Mouse (Mus musculus) kidney, embryonic 14.5 days (tissue): Measurements from ENCODE around the gene Taar7e. TPM values are rescaled to one million over a fixed set of nuclear protein-coding genes. Genes with fewer than 3 reads are reported as not detected.

ENCODE experiments used
- ATAC-seq: fragments of 200-750 bp; cut with Nextera tagmentation; 2 replicates; pipeline ENCODE4 v1.8.0; 2017; ENCODE audit warnings: moderate number of reproducible peaks, mild to moderate bottlenecking, moderate TSS enrichment, moderate library complexity; ENCODE audit not compliant: low FRiP score, low TSS enrichment
- H3K27ac ChIP-seq: fragments of 300-500 bp; sonication (generic); 2 replicates; pipeline ENCODE4 v1.5.1; 2014; ENCODE audit warnings: low read depth, mild to moderate bottlenecking, low read length, moderate library complexity, mixed read lengths
- H3K27me3 ChIP-seq: fragments of 300-500 bp; sonication (generic); 2 replicates; pipeline ENCODE4 v1.6.1; 2014; ENCODE audit warnings: mild to moderate bottlenecking, low read length; ENCODE audit not compliant: control insufficient read depth, insufficient read depth
- H3K36me3 ChIP-seq: fragments of 300-500 bp; sonication (generic); 2 replicates; pipeline ENCODE4 v1.6.1; 2014; ENCODE audit warnings: low read length, mixed read lengths; ENCODE audit not compliant: control insufficient read depth, insufficient read depth
- H3K4me1 ChIP-seq: fragments of 300-500 bp; sonication (generic); 2 replicates; pipeline ENCODE4 v1.6.1; 2014; ENCODE audit warnings: low read length, mixed read lengths; ENCODE audit not compliant: control insufficient read depth, insufficient read depth
- H3K4me2 ChIP-seq: fragments of 300-500 bp; sonication (generic); replicated peaks from 2 replicates; pipeline ENCODE4 v1.6.1; 2014; ENCODE audit warnings: low read depth, mild to moderate bottlenecking, low read length
- H3K4me3 ChIP-seq: fragments of 300-500 bp; sonication (generic); 2 replicates; pipeline ENCODE4 v1.5.1; 2014; ENCODE audit warnings: mild to moderate bottlenecking, low read length
- H3K9ac ChIP-seq: fragments of 300-500 bp; sonication (generic); 2 replicates; pipeline ENCODE4 v1.6.1; 2014; ENCODE audit warnings: low read depth, mild to moderate bottlenecking, low read length, moderate library complexity
- H3K9me3 ChIP-seq: fragments of 300-500 bp; sonication (generic); 2 replicates; pipeline ENCODE4 v1.6.1; 2016; ENCODE audit warnings: low read length; ENCODE audit not compliant: control insufficient read depth
- WGBS: fragments of 180-500 bp; shearing (Covaris S2); extraction: QIAGEN DNeasy Blood & Tissue Kit; methylation state at CpG from one replicate; pipeline ENCODE4 v1.1.7; 2014; 5-methylcytosine and 5-hydroxymethylcytosine counted together
- polyA plus RNA-seq: library from polyadenylated mRNA; unstranded; fragments of >200 nt; fragmentation: Nextera tagmentation; extraction: Ambion mirVana; gene quantifications from 2 replicates; pipeline ENCODE4 v1.2.1, GENCODE M21; 2014

Gene Taar7e
- polyA plus RNA-seq, result not detected in 2 replicates

DNA sequence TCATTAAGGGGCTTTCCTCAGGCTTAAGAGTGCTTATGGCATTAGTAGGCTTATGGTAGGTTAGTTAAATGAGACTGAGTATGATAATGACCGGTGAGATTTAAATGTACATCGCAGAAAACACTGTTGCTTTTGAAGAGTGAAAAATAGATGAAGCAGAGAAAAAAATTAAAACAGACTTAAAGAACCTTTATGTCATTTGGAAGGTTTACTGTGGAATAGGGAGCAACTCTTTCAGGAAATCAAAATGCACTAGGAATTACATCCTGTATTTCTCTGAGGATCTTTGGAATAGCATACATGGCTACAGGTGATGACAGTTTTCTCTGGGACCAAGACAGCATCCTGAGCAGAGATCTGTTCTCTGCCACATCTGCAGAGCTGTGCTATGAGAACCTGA is at the start of gene Taar7e:
Gene Taar7e (plus strand): TSS at position 301 of the 400 bp plus-strand sequence.
- no peak for ATAC-seq
- H3K27ac ChIP-seq, result no peak within 1 kb of the TSS
- H3K9ac ChIP-seq, result no peak within 1 kb of the TSS
- no peaks in the 10 kb centered on the region for H3K27me3 ChIP-seq
- H3K4me3 ChIP-seq, result no peak within 1 kb of the TSS
- WGBS, result 92% methylated on average over 2 of the region's 2 CpGs
- H3K36me3 ChIP-seq, result no peaks in the 10 kb centered on the region
- no peaks in the 10 kb centered on the region for H3K9me3 ChIP-seq
- H3K4me1 ChIP-seq, result no peaks in the 10 kb centered on the region
- no peak within 1 kb of the TSS for H3K4me2 ChIP-seq

DNA sequence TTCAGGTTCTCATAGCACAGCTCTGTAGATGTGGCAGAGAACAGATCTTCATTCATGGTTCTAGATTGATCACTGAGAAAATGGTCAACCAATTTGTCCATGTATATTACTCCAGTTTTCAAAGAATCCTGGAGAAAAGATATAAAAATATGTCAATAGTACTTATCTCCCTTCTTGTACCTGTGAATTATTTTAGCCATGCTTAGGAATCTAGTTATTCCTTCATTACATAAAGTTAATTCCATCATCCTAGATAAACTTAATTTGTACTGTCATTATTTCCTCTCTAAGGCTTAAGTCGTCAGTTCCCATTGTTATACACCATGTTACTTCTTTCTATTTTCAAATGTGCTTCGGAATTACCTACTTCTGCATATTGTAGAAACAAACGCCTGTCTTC is 44.0 kb upstream of the Taar7e start, which contains the start of gene Taar7a:
Gene Taar7a (minus strand): TSS at position 101 of the 400 bp plus-strand sequence.
- Histone ChIP-seq H3K4me2 (no peak within 1 kb of the TSS), H3K27ac (no peak within 1 kb of the TSS), H3K9me3 (no peaks in the 10 kb centered on the region), H3K4me3 (no peak within 1 kb of the TSS), H3K4me1 (no peaks in the 10 kb centered on the region), H3K36me3 (no peaks in the 10 kb centered on the region), H3K27me3 (no peaks in the 10 kb centered on the region), H3K9ac (no peak within 1 kb of the TSS)
- no peak for ATAC-seq
- WGBS, result 84% methylated on average over 3 of the region's 3 CpGs

DNA sequence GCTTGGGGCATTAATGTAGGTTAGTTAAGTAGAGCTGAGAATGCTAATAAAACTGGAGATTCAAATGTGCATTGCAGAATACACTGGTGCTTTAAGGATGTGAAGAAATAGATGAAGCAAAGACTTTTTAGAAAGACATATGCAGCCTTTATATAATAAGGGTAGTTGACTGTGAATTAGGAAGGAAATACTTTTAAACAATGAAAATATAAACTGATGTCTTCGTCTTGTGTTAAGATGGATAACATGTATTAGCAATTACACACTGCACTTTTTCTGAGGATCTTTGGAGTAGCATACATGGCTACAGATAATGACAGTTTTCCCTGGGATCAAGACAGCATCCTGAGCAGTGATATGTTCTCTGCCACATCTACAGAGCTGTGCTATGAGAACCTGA is 37.8 kb upstream of the Taar7e start, which contains the start of gene Taar7b:
Gene Taar7b (plus strand): TSS at position 301 of the 400 bp plus-strand sequence.
- Histone ChIP-seq H3K9ac (no peak within 1 kb of the TSS), H3K4me3 (no peak within 1 kb of the TSS), H3K36me3 (no peaks in the 10 kb centered on the region), H3K27ac (no peak within 1 kb of the TSS), H3K4me2 (no peak within 1 kb of the TSS), H3K9me3 (no peaks in the 10 kb centered on the region), H3K27me3 (no peaks in the 10 kb centered on the region), H3K4me1 (no peaks in the 10 kb centered on the region)
- WGBS, result 93% methylated on average over 1 of the region's 1 CpGs
- ATAC-seq, result no peak

DNA sequence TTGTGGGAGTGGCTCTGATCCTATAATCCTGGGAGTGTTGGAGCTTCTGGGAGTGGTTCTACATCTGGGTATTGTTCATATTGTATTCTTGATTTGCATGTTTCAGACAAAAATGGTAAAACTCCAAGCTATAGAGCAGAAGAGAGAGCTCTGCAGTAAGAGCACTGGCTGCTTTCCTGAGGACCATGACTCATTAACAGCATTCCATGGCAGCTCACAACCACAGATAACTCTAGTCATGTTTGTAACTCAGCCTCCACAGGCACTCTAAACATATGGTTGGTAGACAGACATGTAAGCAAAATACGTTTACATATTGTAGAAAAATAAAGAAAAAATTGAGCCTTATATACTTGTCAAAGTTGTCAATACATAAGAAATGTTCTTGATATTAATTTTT is 31.0 kb upstream of the Taar7e start:
- WGBS, result 86% methylated on average over 1 of the region's 1 CpGs
- Histone ChIP-seq H3K4me2 (no peak overlapping the region), H3K9ac (no peak overlapping the region), H3K27me3 (no peaks in the 10 kb centered on the region), H3K4me1 (no peaks in the 10 kb centered on the region), H3K9me3 (no peaks in the 10 kb centered on the region), H3K36me3 (no peaks in the 10 kb centered on the region), H3K4me3 (no peak overlapping the region), H3K27ac (no peak overlapping the region)
- no peak for ATAC-seq

DNA sequence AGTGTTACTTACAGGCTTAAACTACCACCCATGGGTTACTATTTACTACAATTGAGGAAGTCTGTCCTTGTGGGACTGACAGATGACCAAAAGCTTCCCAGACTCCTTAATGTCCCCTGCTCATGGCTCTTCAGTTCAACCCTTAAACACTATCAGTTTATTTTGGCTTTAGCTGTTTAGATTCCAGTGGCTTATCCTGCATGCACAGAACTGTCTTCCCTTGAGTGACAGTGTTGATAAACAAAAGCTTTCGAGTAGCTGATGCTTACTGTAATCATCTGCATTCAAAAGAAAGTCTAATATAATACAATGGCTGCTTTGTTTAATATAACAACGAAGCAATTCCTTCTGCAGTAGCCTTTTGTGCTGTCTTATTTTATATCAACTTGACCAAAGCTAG is 30.4 kb upstream of the Taar7e start:
- H3K4me2 ChIP-seq, result no peak overlapping the region
- no peak overlapping the region for H3K4me3 ChIP-seq
- no peak overlapping the region for H3K27ac ChIP-seq
- H3K4me1 ChIP-seq, result no peaks in the 10 kb centered on the region
- no peaks in the 10 kb centered on the region for H3K9me3 ChIP-seq
- H3K27me3 ChIP-seq, result no peaks in the 10 kb centered on the region
- no peak overlapping the region for H3K9ac ChIP-seq
- ATAC-seq, result no peak
- WGBS, result 66% methylated on average over 2 of the region's 2 CpGs
- H3K36me3 ChIP-seq, result no peaks in the 10 kb centered on the region

DNA sequence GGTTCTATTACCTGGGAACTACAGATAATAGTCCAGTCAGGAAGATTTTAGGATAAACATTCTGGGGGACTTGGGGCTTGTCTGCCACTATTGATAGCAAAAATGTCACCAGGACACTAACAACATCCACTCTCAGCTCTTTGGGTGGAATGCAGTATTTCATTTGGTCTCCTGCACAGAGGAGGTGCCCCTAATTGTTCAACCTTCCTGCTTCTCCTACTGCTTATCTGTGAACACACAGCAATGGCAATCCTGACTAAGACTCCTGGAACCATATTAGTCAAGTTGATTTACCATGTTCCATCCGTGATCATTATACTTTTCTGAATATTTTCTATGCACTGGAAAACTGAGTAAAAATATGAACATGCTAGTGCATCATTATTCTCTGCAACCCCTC is 29.3 kb upstream of the Taar7e start:
- Histone ChIP-seq H3K4me3 (no peak overlapping the region), H3K27me3 (no peaks in the 10 kb centered on the region), H3K27ac (no peak overlapping the region), H3K36me3 (no peaks in the 10 kb centered on the region), H3K4me2 (no peak overlapping the region), H3K4me1 (no peaks in the 10 kb centered on the region), H3K9ac (no peak overlapping the region), H3K9me3 (no peaks in the 10 kb centered on the region)
- ATAC-seq, result no peak
- WGBS, result 86% methylated on average over 1 of the region's 1 CpGs

DNA sequence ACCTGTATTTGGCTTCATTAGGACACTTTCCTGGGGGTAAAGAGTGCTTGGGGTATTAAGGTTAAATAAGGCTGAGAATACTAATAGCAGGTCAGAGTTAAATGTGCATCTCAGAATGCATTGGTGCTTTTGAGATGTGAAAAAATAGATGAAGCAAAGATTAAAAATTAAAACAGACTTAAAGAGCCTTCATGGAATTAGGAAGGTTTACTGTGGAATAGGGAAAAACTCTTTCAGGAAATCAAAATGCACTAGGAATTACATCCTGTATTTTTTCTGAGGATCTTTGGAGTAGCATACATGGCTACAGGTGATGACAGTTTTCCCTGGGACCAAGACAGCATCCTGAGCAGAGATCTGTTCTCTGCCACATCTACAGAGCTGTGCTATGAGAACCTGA is 10.5 kb upstream of the Taar7e start, which contains the start of gene Taar7d:
Gene Taar7d (plus strand): TSS at position 301 of the 400 bp plus-strand sequence.
- H3K27me3 ChIP-seq, result no peaks in the 10 kb centered on the region
- H3K36me3 ChIP-seq, result no peaks in the 10 kb centered on the region
- ATAC-seq, result no peak
- H3K4me3 ChIP-seq, result no peak within 1 kb of the TSS
- H3K4me2 ChIP-seq, result no peak within 1 kb of the TSS
- no peak within 1 kb of the TSS for H3K27ac ChIP-seq
- H3K9me3 ChIP-seq, result no peaks in the 10 kb centered on the region
- no peaks in the 10 kb centered on the region for H3K4me1 ChIP-seq
- no peak within 1 kb of the TSS for H3K9ac ChIP-seq

DNA sequence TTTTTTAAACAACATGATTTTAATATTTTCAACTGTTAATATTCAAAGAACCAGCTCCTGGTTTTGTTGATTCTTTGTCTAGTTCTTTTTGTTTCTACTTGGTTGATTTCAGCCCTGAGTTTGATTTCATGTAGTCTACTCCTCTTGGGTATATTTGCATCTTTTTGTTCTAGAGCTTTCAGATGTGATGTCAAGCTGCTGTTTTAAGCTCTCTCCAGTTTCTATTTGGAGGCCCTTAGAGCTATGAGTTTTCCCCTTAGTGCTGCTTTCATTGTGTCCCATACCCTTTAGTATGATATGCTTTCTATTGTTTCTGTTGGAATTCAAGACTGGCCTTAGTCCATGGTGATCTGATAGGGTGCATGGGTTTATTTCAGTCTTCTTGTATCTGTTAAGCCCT is 6.1 kb upstream of the Taar7e start:
- H3K9ac ChIP-seq, result no peak overlapping the region
- no peak for ATAC-seq
- no peak overlapping the region for H3K4me2 ChIP-seq
- no peaks in the 10 kb centered on the region for H3K4me1 ChIP-seq
- H3K27ac ChIP-seq, result no peak overlapping the region
- H3K4me3 ChIP-seq, result no peak overlapping the region
- no peaks in the 10 kb centered on the region for H3K36me3 ChIP-seq
- no peaks in the 10 kb centered on the region for H3K27me3 ChIP-seq
- no peaks in the 10 kb centered on the region for H3K9me3 ChIP-seq

DNA sequence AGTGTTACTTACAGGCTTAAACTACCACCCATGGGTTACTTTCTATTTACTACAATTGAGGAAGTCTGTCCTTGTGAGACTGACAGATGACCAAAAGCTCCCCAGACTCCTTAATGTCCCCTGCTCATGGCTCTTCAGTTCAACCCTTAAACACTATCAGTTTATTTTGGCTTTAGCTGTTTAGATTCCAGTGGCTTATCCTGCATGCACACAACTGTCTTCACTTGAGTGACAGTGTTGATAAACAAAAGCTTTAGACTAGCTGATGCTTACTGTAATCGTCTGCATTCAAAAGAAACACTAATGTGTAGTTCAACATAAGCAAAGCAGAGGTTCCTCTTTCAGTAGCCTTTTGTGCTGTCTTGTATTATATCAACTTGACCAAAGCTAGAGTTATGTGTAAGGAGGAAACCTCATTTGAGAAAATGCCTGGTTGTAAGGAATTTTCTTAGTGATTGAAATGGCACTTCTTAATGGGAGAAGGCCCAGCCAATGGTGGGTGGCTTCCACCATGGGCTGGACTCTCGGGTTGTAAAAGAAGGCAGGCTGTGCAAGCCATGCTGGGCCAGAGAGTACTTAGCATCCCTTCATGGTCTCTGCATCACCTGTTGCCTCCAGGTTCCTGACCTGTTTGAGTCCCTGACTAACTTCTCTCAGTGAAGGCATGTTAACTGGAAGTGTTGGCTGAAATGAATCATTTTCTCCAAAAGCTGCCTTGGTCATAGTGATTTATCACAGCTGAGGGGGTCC is 2.9 kb downstream of the Taar7e start:
- Histone ChIP-seq H3K27me3 (no peaks in the 10 kb centered on the region), H3K9ac (no peak overlapping the region), H3K4me3 (no peak overlapping the region), H3K4me1 (no peaks in the 10 kb centered on the region), H3K36me3 (no peaks in the 10 kb centered on the region), H3K4me2 (no peak overlapping the region), H3K9me3 (no peaks in the 10 kb centered on the region), H3K27ac (no peak overlapping the region)
- 78% methylated on average over 2 of the region's 2 CpGs for WGBS
- ATAC-seq, result no peak
